Mouse (Mus musculus): ENCODE measurements around the gene Tmem107.

- TF ChIP-seq POLR2A (IDR thresholded peaks at IDR 0.05; ENCODE audit: low read depth, low read length) = no peak
- TF ChIP-seq CTCF (conservative IDR thresholded peaks at IDR 0.05 in 1 of 2, IDR thresholded peaks at IDR 0.05 in 1 of 2; ENCODE audit: low read depth in 2 of 2, low read length in 2 of 2) = no peak
- no peak for TF ChIP-seq ZC3H11A (IDR thresholded peaks at IDR 0.05; ENCODE audit: low read depth, low read length)
Measured at GRCm38 (mm10) chr11:69037231-69038061, 33.2 kb upstream of the Tmem107 start.
